Mouse (Mus musculus) C2C12 (cell line): ENCODE results near the gene Mef2c. TPM values are rescaled to one million over a fixed set of nuclear protein-coding genes. Genes with fewer than 3 reads are reported as not detected.

Source experiments
- H3K27me3 ChIP-seq: one replicate; pipeline ENCODE4 v1.6.1; 2011; ENCODE audit not compliant: control insufficient read depth, insufficient read depth, insufficient read length
- H3K36me3 ChIP-seq: one replicate; pipeline ENCODE4 v1.6.1; 2011; ENCODE audit not compliant: control insufficient read depth, insufficient read depth
- H3K4me3 ChIP-seq: one replicate; pipeline ENCODE4 v1.5.1; 2011; ENCODE audit warnings: mild to moderate bottlenecking, control low read depth; ENCODE audit not compliant: poor library complexity, insufficient read depth, severe bottlenecking
- H3K79me2 ChIP-seq: one replicate; pipeline ENCODE4 v1.6.1; 2011; ENCODE audit not compliant: control insufficient read depth, insufficient read depth
- H3K79me3 ChIP-seq: one replicate; pipeline ENCODE4 v1.6.1; 2011; ENCODE audit warnings: low read depth, control low read depth
- H3ac ChIP-seq: one replicate; pipeline ENCODE3; 2011; ENCODE audit warnings: low read depth; ENCODE audit not compliant: control insufficient read depth, insufficient read length
- CEBPB ChIP-seq: IDR thresholded peaks from one replicate; pipeline ENCODE4 v1.6.1; 2011; ENCODE audit warnings: low read depth, mild to moderate bottlenecking, control low read depth, moderate library complexity
- CTCF ChIP-seq: IDR thresholded peaks from one replicate; pipeline ENCODE4 v1.5.1; 2011; ENCODE audit not compliant: control insufficient read depth, insufficient read depth, insufficient read length
- FOSL1 ChIP-seq: IDR thresholded peaks from one replicate; pipeline ENCODE4 v1.8.0; 2011; ENCODE audit warnings: mild to moderate bottlenecking, low read length; ENCODE audit not compliant: poor library complexity, insufficient read depth, severe bottlenecking
- MAX ChIP-seq: IDR thresholded peaks from one replicate; pipeline ENCODE4 v1.6.1; 2011; ENCODE audit warnings: mild to moderate bottlenecking, control low read depth
- MYOD1 ChIP-seq: IDR thresholded peaks from one replicate; pipeline ENCODE4 v1.6.1; 2011; ENCODE audit warnings: low read depth; ENCODE audit not compliant: control insufficient read depth, insufficient read length
- MYOG ChIP-seq: IDR thresholded peaks from one replicate; pipeline ENCODE4 v1.6.1; 2011; ENCODE audit not compliant: control insufficient read depth, insufficient read length; ENCODE audit errors: extremely low read depth
- USF1 ChIP-seq: IDR thresholded peaks from one replicate; pipeline ENCODE4 v1.6.1; 2011; ENCODE audit warnings: low read depth, mild to moderate bottlenecking, control low read depth, moderate library complexity
- polyA plus RNA-seq: library from polyadenylated mRNA; unstranded; fragments of >200 nt; fragmentation: generic; extraction: Trizol; gene quantifications from one replicate; pipeline ENCODE4 v1.2.1, GENCODE M21; 2012; ENCODE audit warnings: missing spikeins

Mef2c gene
- polyA plus RNA-seq, 1 experiment, result 2.5 TPM

GRCm38 (mm10) chr13:83536361-83536760 lies 32.5 kb downstream of the Mef2c start:
- H3K27me3 ChIP-seq, result no peaks in the 10 kb centered on the region
- no peak overlapping the region for H3ac ChIP-seq
- TF ChIP-seq CEBPB, result no peak
- no peaks in the 10 kb centered on the region for H3K79me3 ChIP-seq
- no peaks in the 10 kb centered on the region for H3K79me2 ChIP-seq
- H3K36me3 ChIP-seq, result no peaks in the 10 kb centered on the region
- no peak overlapping the region for H3K4me3 ChIP-seq

GRCm38 (mm10) chr13:83537163-83537562 lies 33.3 kb downstream of the Mef2c start:
- H3K27me3 ChIP-seq, result no peaks in the 10 kb centered on the region

GRCm38 (mm10) chr13:83539921-83540320 lies 36.1 kb downstream of the Mef2c start:
- Histone ChIP-seq H3K27me3 (no peaks in the 10 kb centered on the region), H3K4me3 (no peak overlapping the region), H3K36me3 (no peaks in the 10 kb centered on the region), H3ac (no peak overlapping the region), H3K79me3 (no peaks in the 10 kb centered on the region), H3K79me2 (no peaks in the 10 kb centered on the region)
- TF ChIP-seq USF1, result no peak
- TF ChIP-seq MYOD1, result no peak
- no peak for TF ChIP-seq MYOG
- no peak for TF ChIP-seq CEBPB
- TF ChIP-seq CTCF, result no peak
- no peak for TF ChIP-seq FOSL1
- TF ChIP-seq MAX, result no peak

More at GRCm38 (mm10) chr13:83537163-83537562, 33.3 kb downstream of the Mef2c start:
- Histone ChIP-seq H3K79me2 (no peaks in the 10 kb centered on the region), H3K79me3 (no peaks in the 10 kb centered on the region), H3K4me3 (no peak overlapping the region), H3ac (no peak overlapping the region), H3K36me3 (no peaks in the 10 kb centered on the region)
- TF ChIP-seq MYOD1 (no peak), FOSL1 (no peak), CEBPB (no peak), USF1 (no peak), CTCF (no peak), MAX (no peak), MYOG (no peak)

GRCm38 (mm10) chr13:83542666-83543065 lies 38.8 kb downstream of the Mef2c start:
- H3K4me3 ChIP-seq, result no peak overlapping the region
- H3ac ChIP-seq, result no peak overlapping the region
- H3K36me3 ChIP-seq, result no peaks in the 10 kb centered on the region
- H3K27me3 ChIP-seq, result no peaks in the 10 kb centered on the region
- no peaks in the 10 kb centered on the region for H3K79me2 ChIP-seq
- H3K79me3 ChIP-seq, result no peaks in the 10 kb centered on the region
- TF ChIP-seq MYOG (no peak), MYOD1 (no peak), USF1 (no peak), CTCF (no peak), MAX (no peak), FOSL1 (no peak), CEBPB (no peak)

- Histone ChIP-seq H3K79me2 (no peaks in the 10 kb centered on the region), H3ac (no peak overlapping the region), H3K27me3 (no peaks in the 10 kb centered on the region), H3K36me3 (no peaks in the 10 kb centered on the region), H3K4me3 (no peak overlapping the region), H3K79me3 (no peaks in the 10 kb centered on the region)
- no peak for TF ChIP-seq MYOG
- no peak for TF ChIP-seq USF1
- no peak for TF ChIP-seq CEBPB
Measured at GRCm38 (mm10) chr13:83544707-83545106, 40.9 kb downstream of the Mef2c start.

GRCm38 (mm10) chr13:83546876-83547275 lies 43.0 kb downstream of the Mef2c start:
- H3ac ChIP-seq, result no peak overlapping the region
- H3K79me3 ChIP-seq, result no peaks in the 10 kb centered on the region
- no peaks in the 10 kb centered on the region for H3K27me3 ChIP-seq
- TF ChIP-seq MAX (no peak), MYOG (no peak), FOSL1 (no peak)
- H3K36me3 ChIP-seq, result no peaks in the 10 kb centered on the region
- no peak overlapping the region for H3K4me3 ChIP-seq
- no peaks in the 10 kb centered on the region for H3K79me2 ChIP-seq
